Mouse (Mus musculus): Measurements from ENCODE around the gene Wee2. TPM values are rescaled to one million over a fixed set of nuclear protein-coding genes. Genes with fewer than 3 reads are reported as not detected.

The Wee2 gene
- polyA plus RNA-seq, 2 experiments = not detected

- DNase-seq (ENCODE audit: low read depth in 3 of 3, low spot score in 3 of 3) (no peak), ATAC-seq (ENCODE audit: insufficient read depth) (no peak)
- TF ChIP-seq EP300 (IDR thresholded peaks at IDR 0.05; ENCODE audit: low read depth) (no peak), CTCF (IDR thresholded peaks at IDR 0.05; ENCODE audit: low read depth) (no peak)
- H3K4me3 ChIP-seq (ENCODE audit: insufficient read depth in 1 of 2, low read depth in 2 of 2, low read length in 2 of 2) = no peak overlapping the region
- no peaks in the 10 kb centered on the region for H3K9me3 ChIP-seq (ENCODE audit: control insufficient read depth, low read length)
- H3K4me2 ChIP-seq (ENCODE audit: low read depth) = no peak overlapping the region
- WGBS (ENCODE audit: insufficient replicate concordance) = 57% methylated on average over 17 of the region's 17 CpGs
- H3K36me3 ChIP-seq (replicated peaks; ENCODE audit: control insufficient read depth, insufficient read depth, low read depth) = no peaks in the 10 kb centered on the region
- peaks cover 25% of the 10 kb centered on the region for H3K27me3 ChIP-seq (ENCODE audit: control insufficient read depth, insufficient read depth, low read length)
- H3K4me1 ChIP-seq (replicated peaks; ENCODE audit: control insufficient read depth in 2 of 2, insufficient read depth in 2 of 2, low read length in 1 of 2) = 0 out of 4 replicates have a peak, but pooled peaks cover 0 to 2% of the 10 kb centered on the region in 2 experiments
- H3K27ac ChIP-seq = no peak overlapping the region
- H3K9ac ChIP-seq (replicated peaks) = no peak overlapping the region
Measured at GRCm38 (mm10) chr6:40432346-40433275, 6.3 kb upstream of the Wee2 start.

- H3K36me3 ChIP-seq (replicated peaks; ENCODE audit: control insufficient read depth, insufficient read depth, low read depth) = no peaks in the 10 kb centered on the region
- TF ChIP-seq CTCF (IDR thresholded peaks at IDR 0.05; ENCODE audit: low read depth) (no peak), EP300 (IDR thresholded peaks at IDR 0.05; ENCODE audit: low read depth) (no peak)
- ATAC-seq (ENCODE audit: insufficient read depth) (no peak), DNase-seq (ENCODE audit: low read depth in 3 of 3, low spot score in 3 of 3) (no peak)
- H3K9ac ChIP-seq (replicated peaks) = no peak overlapping the region
- WGBS (ENCODE audit: insufficient replicate concordance) = 23% methylated on average over 7 of the region's 7 CpGs
- peaks cover 25% of the 10 kb centered on the region for H3K27me3 ChIP-seq (ENCODE audit: control insufficient read depth, insufficient read depth, low read length)
- no peak overlapping the region for H3K27ac ChIP-seq
- H3K9me3 ChIP-seq (ENCODE audit: control insufficient read depth, low read length) = no peaks in the 10 kb centered on the region
- H3K4me2 ChIP-seq (ENCODE audit: low read depth) = peak overlapping the region; percentile 83
- peak overlapping the region; percentile 63 to 64; a peak in 3 of 4 replicates for H3K4me3 ChIP-seq (ENCODE audit: insufficient read depth in 1 of 2, low read depth in 2 of 2, low read length in 2 of 2)
- 0 out of 4 replicates have a peak, but pooled peaks cover 0 to 2% of the 10 kb centered on the region in 2 experiments for H3K4me1 ChIP-seq (replicated peaks; ENCODE audit: control insufficient read depth in 2 of 2, insufficient read depth in 2 of 2, low read length in 1 of 2)
Measured at GRCm38 (mm10) chr6:40434697-40435096, 4.2 kb upstream of the Wee2 start.

- under 1% methylated on average over 57 of the region's 72 CpGs for WGBS (ENCODE audit: insufficient replicate concordance)
- no peak for DNase-seq (ENCODE audit: low read depth in 3 of 3, low spot score in 3 of 3)
Measured at GRCm38 (mm10) chr6:40435151-40436046, 3.5 kb upstream of the Wee2 start.

GRCm38 (mm10) chr6:40436047-40436483 is 2.8 kb upstream of the Wee2 start, which contains the start of gene E330009J07Rik:
TSS of gene E330009J07Rik (minus strand) at chr6:40436135.
- Histone ChIP-seq H3K4me1 (replicated peaks; ENCODE audit: control insufficient read depth in 2 of 2, insufficient read depth in 2 of 2, low read length in 1 of 2) (no peaks in the 10 kb centered on the region), H3K27ac (no peak within 1 kb of the TSS), H3K27me3 (ENCODE audit: control insufficient read depth, insufficient read depth, low read length) (peaks cover 25% of the 10 kb centered on the region), H3K4me3 (ENCODE audit: insufficient read depth in 1 of 2, low read depth in 2 of 2, low read length in 2 of 2) (peak within 1 kb of the TSS; percentile 63 to 64), H3K36me3 (replicated peaks; ENCODE audit: control insufficient read depth, insufficient read depth, low read depth) (no peaks in the 10 kb centered on the region), H3K4me2 (ENCODE audit: low read depth) (peak within 1 kb of the TSS; percentile 83), H3K9ac (replicated peaks) (peak within 1 kb of the TSS; percentile 51), H3K9me3 (ENCODE audit: control insufficient read depth, low read length) (no peaks in the 10 kb centered on the region)
- 2% methylated on average over 35 of the region's 38 CpGs for WGBS (ENCODE audit: insufficient replicate concordance)
- TF ChIP-seq EP300 (IDR thresholded peaks at IDR 0.05; ENCODE audit: low read depth) (no peak), CTCF (IDR thresholded peaks at IDR 0.05; ENCODE audit: low read depth) (no peak)
- peak in 2 of 3 experiments; percentile 20 to 28 for DNase-seq (ENCODE audit: low read depth in 3 of 3, low spot score in 3 of 3)
- peak; percentile 83 for ATAC-seq (ENCODE audit: insufficient read depth)

More at GRCm38 (mm10) chr6:40435151-40436046, 3.5 kb upstream of the Wee2 start:
- TF ChIP-seq EP300 (IDR thresholded peaks at IDR 0.05; ENCODE audit: low read depth) = no peak
- TF ChIP-seq CTCF (IDR thresholded peaks at IDR 0.05; ENCODE audit: low read depth) = no peak
- 0 out of 4 replicates have a peak, but pooled peaks cover 0 to 2% of the 10 kb centered on the region in 2 experiments for H3K4me1 ChIP-seq (replicated peaks; ENCODE audit: control insufficient read depth in 2 of 2, insufficient read depth in 2 of 2, low read length in 1 of 2)
- H3K27ac ChIP-seq = no peak overlapping the region
- peak overlapping the region; percentile 83 for H3K4me2 ChIP-seq (ENCODE audit: low read depth)
- H3K27me3 ChIP-seq (ENCODE audit: control insufficient read depth, insufficient read depth, low read length) = peaks cover 25% of the 10 kb centered on the region
- peak overlapping the region; percentile 51 for H3K9ac ChIP-seq (replicated peaks)
- H3K36me3 ChIP-seq (replicated peaks; ENCODE audit: control insufficient read depth, insufficient read depth, low read depth) = no peaks in the 10 kb centered on the region
- H3K4me3 ChIP-seq (ENCODE audit: insufficient read depth in 1 of 2, low read depth in 2 of 2, low read length in 2 of 2) = peak overlapping the region; percentile 63 to 64
- H3K9me3 ChIP-seq (ENCODE audit: control insufficient read depth, low read length) = no peaks in the 10 kb centered on the region
- no peak; the same call in 1 of the 2 replicates for ATAC-seq (ENCODE audit: insufficient read depth)

All from liver, embryonic 14.5 days (tissue).